In the genomic region with DNA sequence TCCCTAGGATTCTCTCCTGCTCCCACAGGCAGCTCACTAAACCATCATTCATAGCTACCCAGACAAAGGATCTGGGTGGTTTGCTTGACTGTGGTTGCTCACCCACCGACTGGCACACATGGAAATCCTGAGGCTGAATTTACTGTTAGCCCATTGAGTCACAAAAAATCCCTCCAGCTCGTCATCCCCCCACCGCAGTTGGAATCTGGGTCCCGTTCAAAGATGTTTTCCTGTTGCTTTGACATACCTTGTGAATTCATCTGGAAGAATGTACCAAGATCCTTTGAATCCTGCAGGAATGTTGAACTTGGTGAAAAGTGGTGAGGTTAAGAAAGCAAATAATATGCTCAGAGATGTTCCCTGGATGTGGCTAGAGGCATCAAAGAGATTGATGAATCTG, we compare ENCODE assay signal across 18 mouse cellular contexts.
"Had no signal": no experiment of that assay in that cellular context is flagged by ENCODE, and none has a peak within 500 bp of the region (broad histone marks: within the 10 kb centered on the region; RNA-seq: fewer than 3 reads in every experiment).

No protein-coding gene starts in this region.

- DNase-seq: liver, postnatal 0 days; lung, adult 2 months; lung, postnatal 14 days; lung, postnatal 36 days; right cerebral cortex, adult 18-20 months; right cerebral cortex, postnatal 25 days; right cerebral cortex, postnatal 4 days; spleen, adult 18-20 months; thymus, adult 18-20 months; thymus, postnatal 14 days; thymus, postnatal 36 days had no signal

- H3K4me3 ChIP-seq: lung, embryonic 15.5 days; megakaryocyte, embryonic 14.5 days; midbrain, embryonic 13.5 days; midbrain, embryonic 15.5 days; neural tube, embryonic 13.5 days; neural tube, embryonic 15.5 days had no signal

- H3K27ac ChIP-seq: lung, embryonic 15.5 days; macrophage; midbrain, embryonic 13.5 days; midbrain, embryonic 15.5 days; neural tube, embryonic 13.5 days; neural tube, embryonic 15.5 days had no signal
